ENCODE assay signal across 41 mouse cellular contexts in genomic region chr1:132206828-132207227, GRCm38 (mm10). TPM values are rescaled to one million over a fixed set of nuclear protein-coding genes. Genes with fewer than 3 reads are reported as not detected.
DNase-seq lines count a peak whose midpoint lies in the region; ATAC-seq lines count a peak whose summit lies in the region.
"Had no signal": no experiment of that assay in that cellular context is flagged by ENCODE, and none has a peak within 500 bp of the region (broad histone marks: within the 10 kb centered on the region; RNA-seq: fewer than 3 reads in every experiment).

No protein-coding gene starts in this region.

- peaks cover 48% of the 10 kb centered on the region for H3K27me3 ChIP-seq in heart, embryonic 10.5 days (ENCODE audit: insufficient read depth, poor library complexity, severe bottlenecking)
- H3K27me3 ChIP-seq in midbrain, embryonic 14.5 days (ENCODE audit: control insufficient read depth, insufficient read depth, low read length), result no peaks in the 10 kb centered on the region
- H3K27me3 ChIP-seq: hindbrain, embryonic 13.5 days had no signal

- no peak overlapping the region for H3K4me3 ChIP-seq in heart, embryonic 10.5 days
- H3K4me3 ChIP-seq in midbrain, embryonic 14.5 days (replicated peaks; ENCODE audit: low read depth, low read length), result no peak overlapping the region
- H3K4me3 ChIP-seq: embryonic facial prominence, embryonic 13.5 days; heart, embryonic 15.5 days; hindbrain, embryonic 13.5 days; kidney, embryonic 15.5 days; layer of hippocampus, adult 2 months; limb, embryonic 13.5 days; lung, embryonic 15.5 days had no signal

- peaks cover 49% of the 10 kb centered on the region for H3K4me1 ChIP-seq in heart, embryonic 10.5 days
- peaks cover 55% of the 10 kb centered on the region for H3K4me1 ChIP-seq in midbrain, embryonic 14.5 days (ENCODE audit: control insufficient read depth, insufficient read depth, low read length)

- no peak overlapping the region for H3K9ac ChIP-seq in midbrain, embryonic 14.5 days (replicated peaks; ENCODE audit: low read length)
- H3K9ac ChIP-seq: embryonic facial prominence, embryonic 13.5 days; forebrain, postnatal 0 days; heart, embryonic 15.5 days; hindbrain, embryonic 13.5 days; kidney, embryonic 15.5 days; limb, embryonic 13.5 days; lung, embryonic 15.5 days had no signal

- H3K27ac ChIP-seq in heart, embryonic 10.5 days, result peak overlapping the region; percentile 17; the same call in 1 of the 2 replicates
- peak overlapping the region; percentile 60; the same call in 1 of the 2 replicates for H3K27ac ChIP-seq in midbrain, embryonic 14.5 days (replicated peaks; ENCODE audit: low read depth, low read length)
- H3K27ac ChIP-seq: embryonic facial prominence, embryonic 13.5 days; heart, embryonic 15.5 days; kidney, embryonic 15.5 days; limb, embryonic 13.5 days; lung, embryonic 15.5 days; stomach, postnatal 0 days had no signal

- H3K9me3 ChIP-seq in heart, embryonic 10.5 days, result no peaks in the 10 kb centered on the region
- H3K9me3 ChIP-seq in midbrain, embryonic 14.5 days (ENCODE audit: control insufficient read depth, low read length), result no peaks in the 10 kb centered on the region
- H3K9me3 ChIP-seq: embryonic facial prominence, embryonic 13.5 days; heart, embryonic 15.5 days; hindbrain, embryonic 13.5 days; kidney, embryonic 15.5 days; limb, embryonic 13.5 days; lung, embryonic 15.5 days had no signal

- WGBS in heart, embryonic 10.5 days, result 61% methylated on average over 3 of the region's 3 CpGs
- WGBS in midbrain, embryonic 14.5 days, result 83% methylated on average over 3 of the region's 3 CpGs

- no peaks in the 10 kb centered on the region for H3K36me3 ChIP-seq in heart, embryonic 10.5 days
- H3K36me3 ChIP-seq in midbrain, embryonic 14.5 days (ENCODE audit: control insufficient read depth, insufficient read depth, low read length), result 0 out of 2 replicates have a peak, but pooled peaks cover 8% of the 10 kb centered on the region
- H3K36me3 ChIP-seq: embryonic facial prominence, embryonic 13.5 days; heart, embryonic 15.5 days; kidney, embryonic 15.5 days; limb, embryonic 13.5 days; lung, embryonic 15.5 days had no signal

- DNase-seq in heart, embryonic 10.5 days (ENCODE audit: low spot score), result no peak
- no peak for DNase-seq in heart, adult 9 months (ENCODE audit: low spot score in 2 of 2)
- DNase-seq in 3134 (ENCODE audit: extremely low read depth, insufficient read length, low spot score), result peak; percentile 34
- peak; percentile 71 for DNase-seq in Muller cell, postnatal 12 days (ENCODE audit: inconsistent ontology term)
- no peak for DNase-seq in midbrain, embryonic 14.5 days
- no peak for DNase-seq in spleen, adult 12 weeks (ENCODE audit: low spot score)
- no peak for DNase-seq in gastrocnemius, adult 8-10 months (ENCODE audit: low spot score in 2 of 2)
- DNase-seq: cerebellum, adult 9-10 months; forebrain, postnatal 0 days; gastrocnemius, postnatal 10 days; kidney, adult 18-20 months; kidney, postnatal 25 days; lung, postnatal 36 days; right cerebral cortex, adult 18-20 months; thymus, adult 2 months; thymus, postnatal 36 days had no signal

- no peak for ATAC-seq in midbrain, embryonic 14.5 days (ENCODE audit: low FRiP score, low TSS enrichment)
- ATAC-seq: forebrain, postnatal 0 days; inflammation-experienced regulatory T-cells, adult 6 months had no signal

- no peak overlapping the region for H3K4me2 ChIP-seq in midbrain, embryonic 14.5 days (ENCODE audit: low read length)
- H3K4me2 ChIP-seq: embryonic facial prominence, embryonic 13.5 days; heart, embryonic 15.5 days; hindbrain, embryonic 13.5 days; kidney, embryonic 15.5 days; limb, embryonic 13.5 days; liver, embryonic 11.5 days; lung, embryonic 15.5 days had no signal

RNA-seq across cellular contexts. Expression of gene AC124108.1, which starts 15.6 kb away (rescaled TPM):
- polyA plus RNA-seq in heart, embryonic 10.5 days (2016; fragmentation: Nextera tagmentation; extraction: Ambion mirVana), result 0.05 TPM in 1 of 2 replicates, not detected in the other
- polyA plus RNA-seq in midbrain, embryonic 14.5 days (2014; fragmentation: Nextera tagmentation; extraction: Ambion mirVana), result 4.4 and 4.5 TPM in 2 replicates
- total RNA-seq in gastrocnemius, adult 8-10 months (2022), result not detected
- total RNA-seq: adrenal gland, adult 18-20 months; CH12.LX; heart, postnatal 25 days; megakaryocyte, adult 5-6 weeks had no signal
- polyA plus RNA-seq: heart, embryonic 15.5 days; inflammation-experienced regulatory T-cells, adult 6 months; liver, embryonic 16.5 days; spleen, adult 2 months; thymus, adult 2 months had no signal

RNA-seq across cellular contexts. Expression of gene Lemd1, which starts 15.6 kb away (rescaled TPM):
- 0.12 and 0.49 TPM in 2 replicates for polyA plus RNA-seq in heart, embryonic 10.5 days (2016; fragmentation: Nextera tagmentation; extraction: Ambion mirVana)
- polyA plus RNA-seq in midbrain, embryonic 14.5 days (2014; fragmentation: Nextera tagmentation; extraction: Ambion mirVana), result 21.2 and 23.2 TPM in 2 replicates
- under 1 TPM in 1 of 4 experiments, not detected in 3; 0.19 TPM for total RNA-seq in gastrocnemius, adult 8-10 months (2022)
- total RNA-seq: CH12.LX; gastrocnemius, postnatal 10 days; heart, adult 8-10 months; heart, postnatal 25 days; megakaryocyte, adult 5-6 weeks had no signal
- polyA plus RNA-seq: heart, embryonic 15.5 days; inflammation-experienced regulatory T-cells, adult 6 months; liver, embryonic 16.5 days; spleen, adult 2 months; thymus, adult 2 months had no signal

RNA-seq across cellular contexts. Expression of gene Gm10188, which starts 22.7 kb away (rescaled TPM):
- polyA plus RNA-seq in heart, embryonic 10.5 days (2016; fragmentation: Nextera tagmentation; extraction: Ambion mirVana), result not detected in 2 replicates
- 0.70 TPM in 1 of 2 replicates, not detected in the other for polyA plus RNA-seq in midbrain, embryonic 14.5 days (2014; fragmentation: Nextera tagmentation; extraction: Ambion mirVana)
- total RNA-seq in gastrocnemius, adult 8-10 months (2022), result not detected
- total RNA-seq: adrenal gland, adult 18-20 months; adrenal gland, postnatal 4 days; CH12.LX; ES-E14; forebrain, postnatal 0 days; gastrocnemius, postnatal 10 days; heart, adult 8-10 months; heart, postnatal 25 days; layer of hippocampus, adult 2 months; layer of hippocampus, postnatal 25 days; left cerebral cortex, adult 8-10 months; left cerebral cortex, postnatal 36 days; megakaryocyte, adult 5-6 weeks had no signal
- polyA plus RNA-seq: C2C12; embryonic facial prominence, embryonic 13.5 days; forebrain, embryonic 11.5 days; forebrain, postnatal 0 days; gonadal fat pad, adult 2 months; heart, embryonic 15.5 days; inflammation-experienced regulatory T-cells, adult 6 months; kidney, embryonic 15.5 days; limb, embryonic 13.5 days; liver, embryonic 11.5 days; liver, embryonic 16.5 days; lung, embryonic 15.5 days; spleen, adult 2 months; stomach, postnatal 0 days; thymus, adult 2 months had no signal

Comparison
In these comparisons a context has a peak if more than half of its experiments do, and no peak if none do; other contexts are left out.
1. DNase-seq: peak in 3134 (single experiment) and Muller cell, postnatal 12 days (single experiment); none in heart, embryonic 10.5 days (single experiment), heart, adult 9 months (0 of 2), midbrain, embryonic 14.5 days (single experiment), spleen, adult 12 weeks (single experiment) and gastrocnemius, adult 8-10 months (0 of 2).
2. RNA of gene Lemd1, which starts 15.6 kb away (polyA plus RNA-seq): 21.2 to 23.2 TPM in midbrain, embryonic 14.5 days; 0.12 to 0.49 TPM in heart, embryonic 10.5 days; every median in the first group is over 10 times any median in the second.